Mouse (Mus musculus): ENCODE measurements around the gene Raet1e.
"Not testable (repeated sequence)": the region's sequence is repeated elsewhere in the genome, so short reads cannot be mapped to it uniquely, and the experiment has no call there.

The Raet1e gene

DNA sequence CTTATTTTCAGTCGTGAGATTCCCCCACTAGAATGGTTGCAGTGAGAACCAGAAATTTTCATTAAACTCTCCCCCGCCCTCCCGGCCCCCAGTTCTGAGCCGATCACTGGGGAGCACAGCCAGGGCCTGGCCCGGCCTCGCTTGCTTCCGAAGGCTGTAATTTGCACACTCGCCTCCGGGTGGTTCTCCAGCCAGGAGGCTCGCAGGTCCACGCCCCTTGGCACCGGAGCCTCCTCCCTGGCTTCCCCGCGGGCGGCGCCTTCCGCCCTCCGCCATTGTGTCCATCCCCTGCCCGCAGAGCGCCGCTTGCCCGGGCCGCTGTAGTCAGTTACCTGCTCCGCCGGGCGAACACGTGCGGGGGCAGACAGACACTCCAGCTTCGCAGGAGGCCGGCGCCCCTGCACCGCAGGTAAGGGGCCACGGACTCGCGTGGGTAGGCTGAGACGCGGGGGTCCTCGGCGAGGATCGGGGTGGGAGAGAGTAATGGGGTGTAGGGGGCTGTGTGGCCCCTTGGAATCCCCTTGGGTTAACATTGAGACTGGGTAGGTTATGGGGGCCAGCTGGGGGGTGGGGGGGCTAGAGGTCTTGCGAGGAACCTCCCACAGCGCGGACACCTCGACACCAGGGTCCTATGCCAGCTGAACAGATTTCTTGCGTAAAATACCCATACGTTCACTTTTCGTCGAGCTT is at the start of gene Raet1e, which contains the start of gene H60b:
Raet1e (plus strand) TSS at position 260 of the 690 bp plus-strand sequence.
H60b (plus strand) TSS at position 277 of the 690 bp plus-strand sequence.
- peak; percentile 59 for DNase-seq (ENCODE audit: low spot score)

DNA sequence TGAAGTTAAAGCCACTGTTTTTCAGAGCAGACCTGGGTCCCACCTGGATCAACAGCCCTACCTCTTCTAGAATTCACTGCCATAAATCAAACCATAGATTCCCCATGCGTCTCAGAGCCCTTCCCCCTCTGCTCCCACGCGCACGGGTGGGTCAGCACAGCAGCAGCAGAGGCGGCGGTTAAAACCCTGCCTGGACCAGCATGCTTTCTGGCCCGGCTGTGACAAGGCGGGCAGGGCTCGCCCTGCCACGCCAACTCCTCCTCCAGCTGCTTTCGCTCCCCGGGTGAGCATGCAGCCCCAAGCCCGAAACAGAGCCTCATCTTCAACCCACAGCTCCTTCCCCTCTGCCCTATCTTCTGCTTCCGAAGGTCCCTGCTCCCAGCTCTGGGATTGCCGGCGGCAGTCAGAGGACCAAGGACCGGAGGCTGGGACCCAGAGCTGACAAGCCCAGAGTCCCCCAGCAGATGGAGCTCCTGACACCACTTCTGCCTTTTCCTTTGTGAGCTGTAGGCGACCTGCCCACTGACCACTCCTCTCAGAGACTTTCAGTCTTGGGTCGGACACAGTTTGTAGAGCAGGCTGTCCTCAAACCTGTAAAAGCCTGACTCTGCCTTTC is 17.6 kb upstream of the Raet1e start:
- peak; percentile 61 for DNase-seq (ENCODE audit: low spot score)

DNA sequence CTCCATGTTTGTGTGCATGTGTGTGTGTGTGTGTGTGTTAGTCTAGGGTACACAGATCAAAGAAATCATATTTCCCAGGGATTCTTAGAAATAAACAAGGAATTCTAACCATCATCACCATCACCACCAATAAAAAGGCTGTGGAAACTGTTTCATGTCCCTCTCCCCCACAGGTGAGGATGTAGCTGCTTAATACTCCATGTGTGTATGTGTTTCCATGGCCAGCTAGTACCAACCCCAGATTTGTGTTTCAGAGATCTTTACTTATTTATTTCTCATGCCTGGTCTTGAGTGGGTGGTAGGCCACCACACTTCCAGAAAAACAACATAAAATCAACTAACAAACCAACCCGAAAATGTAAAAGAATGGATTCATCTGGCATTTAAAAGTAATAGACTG is 16.2 kb upstream of the Raet1e start:
- peak; percentile 31 for DNase-seq (ENCODE audit: low spot score)

DNA sequence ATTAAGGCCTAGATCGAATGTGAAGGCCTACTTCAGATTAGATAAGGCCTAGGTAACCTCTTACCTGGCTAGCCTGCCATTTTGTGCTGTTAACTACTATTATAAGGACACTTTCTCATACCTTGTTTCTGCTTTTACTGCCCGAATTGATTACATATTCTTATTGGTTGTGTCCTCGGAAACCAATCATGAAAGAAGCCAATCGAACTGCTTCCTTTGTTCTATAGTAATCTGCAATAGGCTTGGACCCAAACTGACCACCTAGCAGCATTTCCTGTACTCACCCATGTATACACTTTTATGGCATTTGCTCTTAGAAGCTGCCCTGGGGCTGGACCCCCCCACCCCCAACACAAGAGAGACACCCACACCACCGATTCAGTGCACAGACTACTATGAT is 15.4 kb upstream of the Raet1e start:
- no peak for DNase-seq (ENCODE audit: low spot score)

DNA sequence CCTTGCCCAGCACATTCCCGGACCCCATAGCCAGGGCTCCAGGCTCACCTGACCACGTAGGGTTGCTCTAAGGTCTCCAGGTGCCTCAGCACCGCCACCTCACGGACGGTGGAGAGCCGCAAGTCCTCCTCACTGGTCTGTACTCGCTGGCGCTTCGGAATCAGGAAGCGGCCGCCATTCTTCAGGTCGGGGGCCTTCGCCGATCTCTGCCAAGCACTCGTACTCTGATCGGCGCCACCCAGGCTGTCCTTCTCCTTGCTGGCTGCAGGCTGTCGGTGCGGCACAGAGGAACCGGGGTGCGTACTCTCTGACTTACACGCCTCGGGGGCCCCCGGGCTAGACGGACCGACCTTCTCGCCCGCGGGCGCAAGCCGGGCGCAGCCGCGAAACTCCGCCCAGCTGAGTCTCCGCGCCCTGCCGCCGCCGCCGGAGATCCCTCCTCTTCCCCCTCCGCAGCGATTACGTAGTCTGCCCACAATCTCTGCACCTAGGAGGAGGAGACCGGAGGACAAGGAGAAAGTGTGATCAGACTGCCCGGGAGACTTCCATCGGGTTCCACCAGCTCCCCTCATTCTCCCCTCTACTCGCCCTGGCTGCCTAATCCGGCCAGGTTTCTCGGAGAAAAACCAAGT is 9.8 kb upstream of the Raet1e start:
- DNase-seq (ENCODE audit: low spot score) = peak; percentile 74

DNA sequence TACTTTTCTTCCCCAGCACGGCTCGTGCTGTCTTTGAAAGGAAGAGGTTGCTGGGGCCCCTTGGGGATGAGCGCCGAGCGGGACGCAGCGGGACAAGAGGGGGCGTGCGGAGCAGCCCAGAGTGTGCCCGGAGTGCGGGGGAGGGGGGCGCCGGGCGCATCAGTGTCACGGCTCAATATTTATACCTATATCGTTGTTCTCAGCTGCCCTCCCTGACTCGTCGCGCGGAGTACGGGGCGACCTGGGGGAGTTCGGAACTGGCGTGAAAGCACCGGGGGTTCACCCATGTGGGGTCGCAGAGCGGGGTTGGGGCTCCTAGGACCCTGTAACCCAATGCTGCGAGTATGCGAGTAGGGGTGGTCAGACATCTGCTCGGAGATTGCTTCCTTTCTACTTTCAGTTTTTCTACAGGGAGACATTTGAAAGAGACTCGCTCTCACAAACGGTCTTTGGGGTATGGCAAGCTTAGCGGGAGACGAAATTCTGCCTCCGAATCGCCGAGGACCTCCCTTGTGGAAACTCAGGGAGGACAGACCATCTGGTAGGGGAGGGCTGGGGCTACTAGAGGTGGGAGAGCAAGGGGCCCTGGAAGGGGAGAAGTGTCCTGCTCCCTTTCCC is 9.2 kb upstream of the Raet1e start, which contains the start of gene E030030I06Rik:
E030030I06Rik (minus strand) TSS at position 198 of the 618 bp plus-strand sequence.
- peak; percentile 40 for DNase-seq (ENCODE audit: low spot score)

DNA sequence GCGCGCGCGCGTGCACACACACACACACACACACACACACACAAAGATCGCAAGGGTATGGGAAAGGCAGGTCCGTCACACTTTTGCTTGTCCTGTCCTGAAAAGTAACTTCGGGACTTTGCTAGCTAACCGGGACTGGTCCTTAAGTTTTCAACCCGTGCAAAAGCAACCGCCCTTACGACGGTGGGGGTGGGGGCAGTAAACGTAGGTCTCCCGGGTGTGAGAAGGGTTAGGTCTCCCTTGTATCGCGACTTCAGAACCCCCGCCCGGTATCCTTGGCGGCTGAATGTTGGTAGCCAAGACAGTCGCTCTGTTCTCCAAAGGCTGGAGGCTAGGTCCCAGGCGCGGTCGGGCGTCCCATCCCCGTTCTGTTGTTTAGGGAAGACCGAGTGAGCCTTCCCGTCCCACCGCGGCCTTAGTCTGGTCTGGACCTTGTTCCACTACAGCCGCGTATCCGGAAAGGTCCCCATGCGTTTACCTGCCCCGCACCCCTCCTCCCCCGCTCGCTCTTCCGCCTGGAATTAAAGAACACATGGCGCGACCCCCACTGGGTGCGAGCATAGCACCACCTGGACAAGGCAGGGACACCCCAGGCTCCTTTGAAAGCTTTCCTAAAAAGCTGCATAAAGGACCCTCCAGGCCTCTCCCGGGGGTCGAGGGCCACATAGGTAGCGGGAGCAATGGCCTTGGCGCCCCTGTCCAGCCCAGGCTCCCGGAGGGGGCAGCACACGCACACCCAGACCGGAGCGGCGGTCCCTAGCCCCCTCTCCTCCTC is 8.5 kb upstream of the Raet1e start:
- peak; percentile 16 for DNase-seq (ENCODE audit: low spot score)

DNA sequence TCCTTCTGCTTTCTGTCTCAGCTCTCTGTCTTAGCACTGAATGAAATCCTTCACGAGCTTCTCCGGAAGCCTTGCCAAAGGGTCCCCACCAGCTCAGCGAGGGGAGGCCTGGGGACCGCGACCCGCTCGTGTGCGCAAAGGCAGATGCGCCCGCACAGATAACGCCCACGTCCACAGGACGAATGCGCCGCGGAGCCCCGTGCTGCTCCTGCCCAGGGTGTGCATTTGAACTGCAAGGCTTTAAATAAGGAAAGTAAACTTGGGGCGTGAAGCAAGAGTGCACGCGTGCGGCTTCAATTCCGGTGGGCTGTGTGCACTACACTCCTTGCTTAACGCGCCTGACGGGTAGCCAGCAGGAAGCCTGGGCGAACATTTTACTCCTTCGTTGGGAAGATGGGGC is 7.8 kb upstream of the Raet1e start:
- no peak for DNase-seq (ENCODE audit: low spot score)

DNA sequence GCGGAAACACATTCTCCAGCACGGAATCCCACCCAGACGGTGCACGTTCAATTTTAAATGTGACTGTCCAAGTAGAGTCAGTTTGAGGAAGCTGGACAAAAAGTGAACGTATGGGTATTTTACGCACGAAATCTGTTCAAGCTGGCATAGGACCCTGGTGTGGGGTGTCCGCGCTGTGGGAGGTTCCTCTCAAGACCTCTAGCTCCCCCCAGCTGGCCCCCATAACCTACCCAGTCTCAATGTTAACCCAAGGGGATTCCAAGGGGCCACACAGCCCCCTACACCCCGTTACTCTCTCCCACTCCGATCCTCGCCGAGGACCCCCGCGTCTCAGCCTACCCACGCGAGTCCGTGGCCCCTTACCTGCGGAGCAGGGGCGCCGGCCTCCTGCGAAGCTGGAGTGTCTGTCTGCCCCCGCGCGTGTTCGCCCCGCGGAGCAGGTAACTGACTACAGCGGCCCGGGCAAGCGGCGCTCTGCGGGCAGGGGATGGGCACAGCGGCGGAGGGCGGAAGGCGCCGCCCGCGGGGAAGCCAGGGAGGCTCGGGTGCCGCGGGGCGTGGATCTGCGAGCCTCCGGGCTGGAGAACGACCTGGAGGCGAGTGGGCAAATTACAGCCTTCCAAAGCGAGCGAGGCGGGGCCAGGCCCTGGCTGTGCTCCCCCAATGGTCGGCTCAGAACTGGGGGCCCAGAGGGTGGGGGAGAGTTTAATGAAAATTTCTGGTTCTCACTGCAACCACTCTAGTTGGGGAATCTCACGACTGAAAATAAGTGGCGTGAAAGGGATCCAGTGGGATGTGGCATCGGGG is 7.1 kb upstream of the Raet1e start:
- not testable (repeated sequence) for DNase-seq (ENCODE audit: low spot score)

DNA sequence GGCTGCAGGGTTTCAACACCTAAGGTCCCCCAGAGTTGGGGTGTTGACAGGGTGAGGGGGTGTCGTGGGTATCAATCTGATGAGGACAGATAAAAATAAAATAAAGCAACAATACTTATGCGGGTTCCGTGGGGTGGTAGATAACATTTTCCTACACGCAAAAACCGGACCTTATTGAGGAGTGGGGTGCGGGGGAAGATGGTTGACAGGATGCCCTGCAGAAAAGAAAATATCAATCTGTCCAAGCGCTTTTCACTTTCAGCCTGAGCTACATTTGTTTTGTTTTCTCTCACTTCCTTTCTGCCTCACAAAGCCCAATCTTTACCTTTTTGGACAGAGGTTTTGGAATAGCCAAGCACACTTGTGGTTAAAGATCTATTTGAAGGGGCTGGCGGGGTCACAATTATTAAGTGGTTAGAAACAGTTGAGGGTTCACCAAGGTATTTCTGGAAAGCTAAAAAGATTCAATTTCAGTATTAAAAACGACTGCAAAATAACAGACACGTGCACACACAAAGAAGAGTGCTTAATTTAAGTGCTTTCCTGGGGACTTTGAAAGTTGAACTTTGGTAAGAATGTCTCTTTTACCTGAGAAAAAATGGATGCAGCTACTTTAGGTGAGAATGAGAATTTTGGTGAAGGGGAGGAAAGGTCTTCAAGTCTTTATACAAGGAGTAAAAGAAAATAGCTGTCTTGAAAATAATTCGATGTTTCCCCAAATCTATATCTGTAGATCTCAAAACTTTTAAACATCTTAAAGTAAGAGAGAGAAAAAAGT is 6.3 kb upstream of the Raet1e start:
- DNase-seq (ENCODE audit: low spot score) = not testable (repeated sequence)

DNA sequence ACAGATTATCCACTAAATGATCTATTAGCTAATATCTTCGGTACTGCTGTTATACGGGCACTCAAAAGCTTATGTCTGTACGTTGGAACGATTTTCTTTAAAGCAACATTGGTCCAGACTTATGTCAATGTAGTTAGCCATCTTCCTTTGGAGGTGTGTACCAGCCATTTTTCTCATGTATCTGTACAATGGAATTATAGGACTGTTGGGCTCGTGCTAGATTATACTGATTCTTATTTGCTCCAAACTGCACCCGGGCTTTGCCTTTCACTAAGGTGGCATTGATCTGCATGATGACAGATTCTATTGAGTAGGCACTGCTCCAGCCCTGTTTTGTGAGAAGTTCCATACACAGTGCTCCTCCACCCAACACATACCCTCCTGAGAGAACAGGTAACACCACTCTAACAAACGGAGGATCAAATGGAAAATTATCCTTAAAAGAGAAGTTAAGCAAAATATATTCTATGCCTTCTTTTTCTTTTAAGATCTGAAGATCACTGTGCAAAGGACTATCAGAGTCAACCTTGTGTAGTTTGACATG is 5.2 kb upstream of the Raet1e start:
- DNase-seq (ENCODE audit: low spot score) = not testable (repeated sequence)

DNA sequence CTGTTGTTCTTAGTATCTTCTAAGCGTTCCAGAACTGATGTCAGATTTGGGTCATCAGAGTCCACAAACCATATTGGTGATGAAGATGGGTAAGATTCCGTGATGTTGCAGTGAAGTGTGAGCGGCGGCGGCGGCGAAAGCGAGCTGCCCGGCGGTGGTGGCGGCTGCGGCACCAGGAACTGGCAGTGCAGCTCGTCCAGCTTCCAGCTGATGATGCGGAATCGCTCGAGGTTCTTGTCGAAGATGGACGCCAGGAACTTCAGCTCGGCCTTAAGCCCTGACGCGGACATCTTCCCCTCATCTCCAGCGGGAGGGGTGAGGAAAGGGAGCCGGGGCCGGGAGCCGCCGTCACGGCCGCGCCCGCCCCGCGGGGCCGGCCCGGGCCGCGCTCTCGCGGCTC is 4.2 kb upstream of the Raet1e start:
- DNase-seq (ENCODE audit: low spot score) = peak; percentile 7

DNA sequence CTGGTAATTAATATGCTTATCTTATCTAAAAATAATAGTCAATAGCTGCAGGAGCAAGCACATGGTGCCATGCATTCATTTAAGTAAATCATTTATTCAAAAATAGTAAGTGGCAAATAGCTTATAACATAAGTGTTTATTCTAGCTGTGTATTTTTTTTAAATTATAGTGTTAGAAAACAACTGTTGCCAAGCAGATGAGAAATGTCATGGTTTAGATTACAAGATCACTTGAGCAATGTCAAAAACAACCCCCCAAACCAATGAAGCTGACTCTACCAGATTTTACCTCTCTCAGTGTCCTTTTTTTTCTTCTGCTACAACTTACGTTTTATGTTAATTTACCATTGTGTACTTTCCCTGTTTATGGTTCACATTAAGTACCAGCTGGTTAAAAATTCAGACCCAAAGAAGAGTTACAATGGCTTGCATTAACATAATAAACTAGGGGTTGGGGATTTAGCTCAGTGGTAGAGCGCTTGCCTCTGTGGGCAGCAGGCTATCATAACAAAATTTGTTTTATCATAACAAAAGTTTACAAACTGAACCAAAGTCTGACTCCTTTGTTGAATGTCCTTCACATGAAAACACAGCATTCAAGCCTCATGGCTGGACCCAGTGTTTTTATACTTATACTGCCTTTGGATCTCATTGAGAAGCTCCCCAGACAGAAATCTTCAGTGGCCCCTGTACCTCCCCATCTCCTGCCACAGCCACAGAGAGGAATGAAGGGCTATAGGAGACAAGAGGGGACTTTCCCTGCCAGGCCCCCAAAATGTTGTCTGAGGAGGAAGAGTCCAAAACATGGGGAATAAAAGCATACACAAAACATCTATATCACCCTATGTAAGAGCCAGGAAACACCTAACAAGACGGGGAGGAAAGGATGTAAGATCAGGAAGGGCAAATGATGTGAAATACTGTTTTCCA is 3.2 kb upstream of the Raet1e start:
- DNase-seq (ENCODE audit: low spot score) = no peak

DNA sequence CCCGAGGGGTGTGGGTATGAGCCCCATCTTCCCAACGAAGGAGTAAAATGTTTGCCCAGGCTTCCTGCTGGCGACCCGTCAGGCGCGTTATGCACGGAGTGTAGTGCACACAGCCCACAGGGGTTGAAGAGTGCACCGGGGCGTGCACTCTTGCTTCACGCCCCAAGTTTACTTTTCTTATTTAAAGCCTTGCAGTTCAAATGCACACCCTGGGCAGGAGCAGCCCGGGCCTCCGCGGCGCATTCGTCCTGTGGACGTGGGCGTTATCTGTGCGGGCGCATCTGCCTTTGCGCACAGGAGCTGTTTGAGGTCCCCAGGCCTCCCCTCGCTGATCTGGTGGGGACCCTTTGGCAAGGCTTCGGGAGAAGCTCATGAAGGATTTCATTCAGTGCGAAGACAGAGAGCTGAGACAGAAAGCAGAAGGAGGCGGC is 777 bp downstream of the Raet1e start:
- DNase-seq (ENCODE audit: low spot score) = peak; percentile 5

DNA sequence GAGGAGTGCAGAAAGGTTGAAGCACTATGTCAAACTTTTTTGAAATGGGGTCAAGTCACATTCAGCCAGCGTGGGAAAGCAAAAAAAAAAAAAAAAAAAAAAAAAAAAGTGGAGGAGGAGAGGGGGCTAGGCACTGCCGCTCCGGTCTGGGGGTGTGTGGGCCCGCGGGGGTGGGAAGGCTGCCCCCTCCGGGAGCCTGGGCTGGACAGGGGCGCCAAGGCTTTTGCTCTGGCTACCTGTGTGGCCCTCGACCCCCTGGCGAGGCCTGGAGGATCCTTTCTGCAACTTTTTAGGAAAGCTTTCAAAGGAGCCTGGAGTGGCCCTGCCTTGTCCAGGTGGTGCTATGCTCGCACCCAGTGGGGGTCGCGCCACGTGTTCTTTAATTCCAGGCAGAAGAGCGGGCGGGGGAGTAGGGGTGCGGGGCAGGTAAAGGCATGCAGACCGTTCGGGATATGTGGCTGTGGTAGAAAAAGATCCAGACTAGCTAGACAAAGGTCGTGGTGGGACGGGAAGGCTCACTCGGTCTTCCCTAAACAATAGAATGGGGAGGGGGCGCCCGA is 1.3 kb downstream of the Raet1e start:
- DNase-seq (ENCODE audit: low spot score) = no peak

DNA sequence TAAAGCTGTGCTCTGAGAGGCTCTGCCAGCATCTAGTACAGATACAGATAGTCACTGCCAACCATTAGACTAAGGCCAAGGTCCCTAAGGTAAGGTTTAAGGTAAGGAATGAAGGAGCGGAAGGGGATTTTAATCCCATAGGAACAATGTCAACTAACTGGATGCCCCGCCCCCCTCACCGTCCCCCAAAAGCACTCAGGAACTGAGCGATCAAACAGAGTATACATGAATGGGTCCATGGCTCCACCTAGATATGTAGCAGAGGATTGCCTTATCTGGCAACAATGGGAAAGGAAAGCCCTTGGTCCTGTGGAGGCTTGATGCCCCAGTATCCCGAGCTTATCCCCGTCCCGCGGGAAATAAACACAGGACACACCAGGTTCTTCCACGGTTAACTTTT is 4.9 kb downstream of the Raet1e start:
- not testable (repeated sequence) for DNase-seq (ENCODE audit: low spot score)

DNA sequence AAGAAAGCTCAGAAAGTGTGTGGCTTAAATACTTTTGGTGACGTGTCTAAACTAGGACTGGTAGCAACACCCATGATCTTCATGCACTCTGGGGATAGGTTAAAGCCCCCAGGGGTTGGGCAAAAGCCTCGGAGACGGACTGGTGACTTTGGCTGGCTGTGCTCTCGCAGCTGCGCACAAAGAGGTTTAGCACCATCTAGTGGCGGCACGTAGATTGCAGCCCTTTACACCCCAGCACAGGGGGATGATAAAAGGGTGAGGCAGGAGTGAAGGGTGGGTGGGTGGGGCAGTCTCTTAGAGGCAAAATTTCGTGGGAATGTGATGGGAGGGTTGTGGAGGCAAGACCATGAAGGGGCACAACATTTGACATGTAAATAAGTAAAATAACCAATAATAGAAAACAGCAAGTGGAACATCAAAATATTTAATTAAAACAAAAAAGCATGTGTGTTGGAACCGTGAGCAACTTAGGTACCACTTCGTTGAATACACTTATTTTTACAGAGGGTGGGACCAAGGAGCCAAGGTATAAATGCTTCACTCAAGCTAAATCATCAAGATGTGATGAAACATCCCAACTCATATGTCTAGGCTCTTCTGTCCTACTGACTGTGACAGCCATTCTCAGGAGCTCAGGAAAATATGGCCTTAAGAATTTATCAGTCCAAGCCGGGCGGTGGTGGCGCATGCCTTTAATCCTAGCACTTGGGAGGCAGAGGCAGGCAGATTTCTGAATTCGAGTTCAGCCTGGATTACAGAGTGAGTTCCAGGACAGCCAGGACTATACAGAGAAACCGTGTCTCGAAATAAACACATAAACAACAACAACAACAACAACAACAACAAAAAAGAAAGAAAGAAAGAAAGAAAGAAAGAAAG is 5.6 kb downstream of the Raet1e start:
- DNase-seq (ENCODE audit: low spot score) = peak; percentile 70
